Mouse (Mus musculus): ENCODE measurements around the gene Glipr2.

Glipr2 gene

GRCm38 (mm10) chr4:44004623-44005409 lies 47.6 kb downstream of the Glipr2 start:
- DNase-seq (ENCODE audit: low spot score): no peak

- DNase-seq (ENCODE audit: low spot score): no peak
Observed at GRCm38 (mm10) chr4:44010176-44010575, 53.0 kb downstream of the Glipr2 start.

- no peak for DNase-seq (ENCODE audit: low spot score)
Observed at GRCm38 (mm10) chr4:44010893-44011292, 53.7 kb downstream of the Glipr2 start.

- no peak for DNase-seq (ENCODE audit: low spot score)
Observed at GRCm38 (mm10) chr4:44011799-44012198, 54.6 kb downstream of the Glipr2 start.

GRCm38 (mm10) chr4:44012376-44013367 lies 55.5 kb downstream of the Glipr2 start:
- DNase-seq (ENCODE audit: low spot score): peak; percentile 94

GRCm38 (mm10) chr4:44013391-44014070 lies 56.3 kb downstream of the Glipr2 start:
- no peak for DNase-seq (ENCODE audit: low spot score)

GRCm38 (mm10) chr4:44016071-44016470 lies 58.9 kb downstream of the Glipr2 start:
- no peak for DNase-seq (ENCODE audit: low spot score)

- DNase-seq (ENCODE audit: low spot score): no peak
Observed at GRCm38 (mm10) chr4:44016791-44017190, 59.6 kb downstream of the Glipr2 start.

- no peak for DNase-seq (ENCODE audit: low spot score)
Observed at GRCm38 (mm10) chr4:44022323-44022722, 65.1 kb downstream of the Glipr2 start.

- DNase-seq (ENCODE audit: low spot score): no peak
Observed at GRCm38 (mm10) chr4:44022766-44023165, 65.6 kb downstream of the Glipr2 start.

- no peak for DNase-seq (ENCODE audit: low spot score)
Observed at GRCm38 (mm10) chr4:44023681-44024080, 66.5 kb downstream of the Glipr2 start.

- no peak for DNase-seq (ENCODE audit: low spot score)
Observed at GRCm38 (mm10) chr4:44024241-44024640, 67.0 kb downstream of the Glipr2 start.

GRCm38 (mm10) chr4:44025570-44025969 lies 68.4 kb downstream of the Glipr2 start:
- no peak for DNase-seq (ENCODE audit: low spot score)
